Mouse (Mus musculus): ENCODE measurements at regions not wholly inside any gene's neighbourhood (a gene's known extent, or its start where the extent isn't known, plus 50 kb on each side); places are given as distances from the start of the nearest gene placed in this dataset.

- no peak for DNase-seq (ENCODE audit: low spot score)
Observed at GRCm38 (mm10) chr15:38569011-38569640, 1143.8 kb downstream of the 4930447A16Rik start.

- DNase-seq (ENCODE audit: low spot score) = no peak
Observed at GRCm38 (mm10) chr15:38570144-38570543, 1144.8 kb downstream of the 4930447A16Rik start.

- DNase-seq (ENCODE audit: low spot score) = no peak
Observed at GRCm38 (mm10) chr15:38570735-38571134, 1145.4 kb downstream of the 4930447A16Rik start.

GRCm38 (mm10) chr15:38572652-38573051 lies 1147.3 kb downstream of the 4930447A16Rik start:
- no peak for DNase-seq (ENCODE audit: low spot score)

GRCm38 (mm10) chr15:38574447-38574846 lies 1149.1 kb downstream of the 4930447A16Rik start:
- no peak for DNase-seq (ENCODE audit: low spot score)

- no peak for DNase-seq (ENCODE audit: low spot score)
Observed at GRCm38 (mm10) chr15:38575254-38575653, 1149.9 kb downstream of the 4930447A16Rik start.

- no peak for DNase-seq (ENCODE audit: low spot score)
Observed at GRCm38 (mm10) chr15:38577691-38578090, 1152.3 kb downstream of the 4930447A16Rik start.

GRCm38 (mm10) chr15:38579481-38579880 lies 1154.1 kb downstream of the 4930447A16Rik start:
- no peak for DNase-seq (ENCODE audit: low spot score)

GRCm38 (mm10) chr15:38583500-38583899 lies 1158.1 kb downstream of the 4930447A16Rik start:
- no peak for DNase-seq (ENCODE audit: low spot score)

- no peak for DNase-seq (ENCODE audit: low spot score)
Observed at GRCm38 (mm10) chr15:38584425-38584824, 1159.1 kb downstream of the 4930447A16Rik start.

- DNase-seq (ENCODE audit: low spot score) = peak; percentile 48
Observed at GRCm38 (mm10) chr15:38585610-38586009, 1160.3 kb downstream of the 4930447A16Rik start.

GRCm38 (mm10) chr15:38586594-38586993 lies 1161.2 kb downstream of the 4930447A16Rik start:
- no peak for DNase-seq (ENCODE audit: low spot score)

- DNase-seq (ENCODE audit: low spot score) = no peak
Observed at GRCm38 (mm10) chr15:38588268-38588667, 1162.9 kb downstream of the 4930447A16Rik start.

GRCm38 (mm10) chr15:38589010-38589409 lies 1163.7 kb downstream of the 4930447A16Rik start:
- no peak for DNase-seq (ENCODE audit: low spot score)

GRCm38 (mm10) chr15:38589675-38590074 lies 1164.3 kb downstream of the 4930447A16Rik start:
- DNase-seq (ENCODE audit: low spot score) = no peak

GRCm38 (mm10) chr15:38594095-38594494 lies 1168.7 kb downstream of the 4930447A16Rik start:
- peak; percentile 45 for DNase-seq (ENCODE audit: low spot score)

GRCm38 (mm10) chr15:38594747-38595146 lies 1169.4 kb downstream of the 4930447A16Rik start:
- DNase-seq (ENCODE audit: low spot score) = no peak

GRCm38 (mm10) chr15:38595820-38596219 lies 1170.5 kb downstream of the 4930447A16Rik start:
- no peak for DNase-seq (ENCODE audit: low spot score)

GRCm38 (mm10) chr15:38597458-38597857 lies 1172.1 kb downstream of the 4930447A16Rik start:
- DNase-seq (ENCODE audit: low spot score) = no peak

- DNase-seq (ENCODE audit: low spot score) = peak; percentile 19
Observed at GRCm38 (mm10) chr15:38601436-38601835, 1176.1 kb downstream of the 4930447A16Rik start.

GRCm38 (mm10) chr15:38602187-38602870 lies 1177.0 kb downstream of the 4930447A16Rik start:
- DNase-seq (ENCODE audit: low spot score) = no peak

GRCm38 (mm10) chr15:38603918-38604317 lies 1178.6 kb downstream of the 4930447A16Rik start:
- DNase-seq (ENCODE audit: low spot score) = no peak

- DNase-seq (ENCODE audit: low spot score) = no peak
Observed at GRCm38 (mm10) chr15:38607368-38607767, 1182.0 kb downstream of the 4930447A16Rik start.
